Mouse (Mus musculus): ENCODE data around the gene Celf6.

- TF ChIP-seq CTCF (IDR thresholded peaks at IDR 0.05; ENCODE audit: low read depth): no peak
- no peak for TF ChIP-seq EP300 (IDR thresholded peaks at IDR 0.05; ENCODE audit: low read depth)
These were observed 62.2 kb downstream of the Celf6 start for GRCm38 (mm10) chr9:59639936-59640335.

Measured in liver, embryonic 14.5 days (tissue).